Mouse (Mus musculus) hindbrain, postnatal 0 days (tissue): ENCODE data around the gene Bicc1. TPM values are rescaled to one million over a fixed set of nuclear protein-coding genes. Genes with fewer than 3 reads are reported as not detected.
"Not testable (repeated sequence)": the region's sequence is repeated elsewhere in the genome, so short reads cannot be mapped to it uniquely, and the experiment has no call there.

Experiments used
- ATAC-seq: fragments of 200-750 bp; cut with Nextera tagmentation; 2 replicates; pipeline ENCODE4 v1.8.0; 2017; ENCODE audit warnings: mild to moderate bottlenecking, moderate TSS enrichment, moderate library complexity
- DNase-seq: peaks from one replicate; pipeline ENCODE4 v3.0.0-alpha.2; 2015; ENCODE audit warnings: low spot score
- H3K27ac ChIP-seq: fragments of 300-500 bp; sonication (generic); 2 replicates; pipeline ENCODE4 v1.5.1; 2014; ENCODE audit warnings: mild to moderate bottlenecking
- H3K27me3 ChIP-seq: fragments of 300-500 bp; sonication (generic); 2 replicates; pipeline ENCODE4 v1.6.1; 2014; ENCODE audit warnings: low read length, mixed read lengths; ENCODE audit not compliant: insufficient read depth
- H3K36me3 ChIP-seq: fragments of 300-500 bp; sonication (generic); 2 replicates; pipeline ENCODE4 v1.6.1; 2014; ENCODE audit warnings: low read length, mixed read lengths; ENCODE audit not compliant: insufficient read depth
- H3K4me1 ChIP-seq: fragments of 300-500 bp; sonication (generic); 2 replicates; pipeline ENCODE4 v1.6.1; 2014; ENCODE audit warnings: antibody characterized with exemption, low read length, mixed read lengths; ENCODE audit not compliant: insufficient read depth
- H3K4me2 ChIP-seq: fragments of 300-500 bp; sonication (generic); 2 replicates; pipeline ENCODE4 v1.6.1; 2014; ENCODE audit warnings: low read depth, mild to moderate bottlenecking, low read length, moderate library complexity, mixed read lengths
- H3K4me3 ChIP-seq: fragments of 300-500 bp; sonication (generic); 2 replicates; pipeline ENCODE4 v1.5.1; 2014; ENCODE audit warnings: low read length
- H3K9ac ChIP-seq: fragments of 300-500 bp; sonication (generic); replicated peaks from 2 replicates; pipeline ENCODE4 v1.6.1; 2014; ENCODE audit warnings: mild to moderate bottlenecking, low read length, moderate library complexity, mixed read lengths
- H3K9me3 ChIP-seq: fragments of 300-500 bp; sonication (generic); 2 replicates; pipeline ENCODE4 v1.6.1; 2016; ENCODE audit warnings: low read length, mixed read lengths
- CTCF ChIP-seq: IDR thresholded peaks from 2 replicates; pipeline ENCODE4 v1.5.1; 2016; ENCODE audit warnings: antibody characterized with exemption, control low read depth, low read depth
- WGBS: fragments of 180-500 bp; shearing (Covaris S2); extraction: QIAGEN DNeasy Blood & Tissue Kit; methylation state at CpG from one replicate; pipeline ENCODE4 v1.1.7; 2014; 5-methylcytosine and 5-hydroxymethylcytosine counted together
- polyA plus RNA-seq: library from polyadenylated mRNA; unstranded; fragments of >200 nt; fragmentation: Nextera tagmentation; extraction: Ambion mirVana; gene quantifications from 2 replicates; pipeline ENCODE4 v1.2.1, GENCODE M21; 2015
- total RNA-seq: library from RNA; depleted of rRNA; stranded (reverse); fragments of >200 nt; gene quantifications from 2 replicates; pipeline ENCODE4 v1.2.3, GENCODE M21; 2014

The Bicc1 gene
- total and polyA plus RNA-seq, 2 experiments from 2014 or later = 5.1 to 6.5 TPM

DNA sequence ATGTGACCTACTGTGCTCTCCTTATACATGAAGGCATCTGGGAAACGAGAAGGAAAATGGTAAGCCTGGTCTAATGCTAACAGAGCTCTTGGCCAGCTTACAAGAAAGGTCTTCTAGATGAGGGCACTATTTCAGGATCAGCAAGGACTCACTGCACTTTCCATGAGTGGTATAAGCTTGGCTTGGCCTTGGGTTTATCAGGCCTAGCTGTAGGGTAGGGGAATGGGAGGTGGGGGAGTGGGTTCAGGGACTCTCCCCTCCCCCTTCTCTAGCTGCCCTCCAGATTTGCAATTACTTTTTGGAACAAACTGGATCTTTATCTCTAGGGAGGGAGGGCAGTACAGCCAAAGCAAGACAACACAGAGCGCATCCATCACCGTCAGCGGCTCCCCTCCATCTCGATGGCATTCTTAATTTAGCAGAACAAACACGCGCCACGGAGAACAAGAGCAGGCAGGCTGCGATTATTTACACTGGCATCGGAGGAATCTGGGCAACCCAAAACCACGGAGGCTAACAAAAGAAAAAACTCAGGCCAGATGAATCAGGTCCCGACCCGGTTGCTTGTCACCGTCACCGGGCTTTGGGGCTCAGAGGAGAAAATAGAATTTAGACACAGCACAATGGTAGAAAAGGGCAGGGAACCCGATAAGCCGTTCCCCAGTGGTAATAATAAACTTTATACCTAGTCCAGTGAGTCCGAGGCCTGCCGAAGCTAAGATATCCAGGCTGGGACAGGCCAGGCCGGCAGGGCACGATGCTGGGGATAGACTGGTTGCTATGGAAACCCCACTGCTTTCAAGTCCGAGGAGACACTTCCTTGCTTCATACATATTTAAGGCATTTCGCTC, 210.0 kb downstream of the Bicc1 start:
- Histone ChIP-seq H3K4me2 (peak overlapping the region; percentile 46), H3K4me3 (no peak overlapping the region), H3K27me3 (no peaks in the 10 kb centered on the region), H3K27ac (peak overlapping the region; percentile 69), H3K9me3 (no peaks in the 10 kb centered on the region), H3K9ac (no peak overlapping the region; the same call in 1 of the 2 replicates), H3K36me3 (no peaks in the 10 kb centered on the region), H3K4me1 (peaks cover 15% of the 10 kb centered on the region)
- TF ChIP-seq CTCF = no peak
- 9% methylated on average over 23 of the region's 23 CpGs for WGBS
- ATAC-seq (peak; percentile 53), DNase-seq (peak; percentile 77)

DNA sequence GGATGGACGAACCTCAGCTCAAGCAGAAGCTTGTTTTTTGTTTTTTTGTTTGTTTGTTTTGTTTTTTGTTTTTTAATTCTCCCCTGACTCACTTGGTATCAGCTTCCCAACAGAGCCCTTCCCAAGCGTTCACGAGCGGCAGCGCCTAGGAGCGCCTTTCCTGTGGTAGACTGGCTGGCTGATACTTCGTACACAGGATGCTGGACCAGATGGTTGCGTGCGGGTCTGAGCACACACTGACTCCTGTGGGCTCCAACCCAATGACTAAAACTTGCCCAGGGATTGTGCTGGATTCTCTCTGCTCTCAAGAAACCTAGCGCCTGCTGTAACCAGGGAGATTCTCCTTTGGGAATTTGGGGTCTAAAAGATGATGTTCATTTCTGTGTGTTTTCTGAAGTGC, 211.2 kb downstream of the Bicc1 start:
- DNase-seq = peak; percentile 28
- Histone ChIP-seq H3K9ac (no peak overlapping the region), H3K9me3 (no peaks in the 10 kb centered on the region), H3K36me3 (no peaks in the 10 kb centered on the region), H3K4me1 (peaks cover 15% of the 10 kb centered on the region), H3K27ac (no peak overlapping the region), H3K4me3 (no peak overlapping the region), H3K27me3 (no peaks in the 10 kb centered on the region), H3K4me2 (no peak overlapping the region)
- no peak for ATAC-seq
- TF ChIP-seq CTCF = no peak
- WGBS = 69% methylated on average over 10 of the region's 10 CpGs

DNA sequence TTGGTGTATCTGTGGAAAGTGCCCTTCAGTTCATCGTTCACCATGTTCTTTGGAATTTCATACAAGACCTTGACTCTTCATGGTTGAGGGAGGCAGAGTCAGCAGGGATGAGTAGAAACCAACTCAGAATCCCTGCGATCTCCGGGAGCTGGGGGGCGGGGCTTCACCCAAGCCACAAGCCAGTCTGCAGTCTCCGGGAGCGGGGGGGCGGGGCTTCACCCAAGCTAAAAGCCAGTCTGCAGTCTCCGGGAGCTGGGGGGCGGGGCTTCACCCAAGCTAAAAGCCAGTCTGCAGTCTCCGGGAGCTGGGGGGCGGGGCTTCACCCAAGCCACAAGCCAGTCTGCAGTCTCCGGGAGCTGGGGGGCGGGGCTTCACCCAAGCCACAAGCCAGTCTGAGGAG, 213.4 kb downstream of the Bicc1 start:
- not testable (repeated sequence) for H3K4me1 ChIP-seq, DNase-seq, H3K27ac ChIP-seq, H3K27me3 ChIP-seq, H3K9me3 ChIP-seq, ATAC-seq, H3K9ac ChIP-seq, H3K36me3 ChIP-seq, H3K4me2 ChIP-seq, H3K4me3 ChIP-seq
- 93% methylated on average over 13 of the region's 13 CpGs for WGBS

DNA sequence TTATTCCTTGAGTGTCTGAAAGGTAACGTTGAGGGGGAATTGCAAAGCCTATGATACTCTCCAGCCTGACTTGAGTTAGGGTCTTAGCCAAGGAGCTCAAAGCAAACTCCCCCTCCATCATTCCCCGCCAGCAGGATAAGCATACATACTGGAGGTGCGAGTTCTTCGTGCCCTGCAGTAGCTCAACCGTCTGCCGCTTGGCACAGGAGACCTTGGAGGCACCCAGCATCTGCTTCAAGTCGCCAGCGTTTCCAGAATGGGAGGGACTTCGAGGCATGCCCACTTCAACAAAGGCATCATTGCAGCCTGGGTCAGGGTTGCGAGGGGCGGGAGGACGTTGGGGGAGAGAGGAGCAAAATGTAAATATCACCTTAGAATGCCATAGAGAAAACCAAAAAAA, 214.4 kb downstream of the Bicc1 start:
- H3K4me3 ChIP-seq = no peak overlapping the region
- no peak for TF ChIP-seq CTCF
- WGBS = 67% methylated on average over 12 of the region's 12 CpGs
- peak; percentile 37 for DNase-seq
- H3K27ac ChIP-seq = no peak overlapping the region
- H3K4me1 ChIP-seq = peaks cover 10% of the 10 kb centered on the region
- no peaks in the 10 kb centered on the region for H3K9me3 ChIP-seq
- no peaks in the 10 kb centered on the region for H3K27me3 ChIP-seq
- H3K36me3 ChIP-seq = no peaks in the 10 kb centered on the region
- peak; percentile 16; the same call in 1 of the 2 replicates for ATAC-seq
- H3K4me2 ChIP-seq = no peak overlapping the region
- no peak overlapping the region for H3K9ac ChIP-seq

DNA sequence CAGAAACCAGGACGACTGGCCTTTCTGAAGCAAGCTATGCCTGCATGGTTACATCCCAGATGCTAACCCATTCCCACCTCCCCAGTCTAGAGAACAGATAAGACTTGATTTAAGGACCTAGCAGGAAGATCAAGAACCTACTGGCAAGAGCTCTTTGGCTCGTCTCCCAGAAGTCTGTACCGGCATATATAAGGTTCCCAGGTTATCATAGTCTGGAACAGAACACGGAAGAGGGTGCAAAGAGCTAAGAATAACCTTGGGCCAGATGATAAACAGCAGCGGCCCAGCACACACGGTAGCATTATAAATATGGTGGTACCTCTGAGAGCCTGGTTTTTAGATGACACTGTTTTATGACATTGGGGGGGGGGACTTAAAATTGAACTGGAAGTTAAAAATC, 217.9 kb downstream of the Bicc1 start:
- Histone ChIP-seq H3K27ac (no peak overlapping the region), H3K4me2 (no peak overlapping the region), H3K4me3 (no peak overlapping the region), H3K27me3 (no peaks in the 10 kb centered on the region), H3K9ac (no peak overlapping the region), H3K36me3 (no peaks in the 10 kb centered on the region), H3K9me3 (no peaks in the 10 kb centered on the region), H3K4me1 (no peaks in the 10 kb centered on the region)
- WGBS = 92% methylated on average over 6 of the region's 6 CpGs
- ATAC-seq (no peak), DNase-seq (no peak)
- TF ChIP-seq CTCF = no peak

- H3K27ac ChIP-seq = no peak overlapping the region
- no peak for TF ChIP-seq CTCF
- no peak overlapping the region for H3K4me2 ChIP-seq
- no peaks in the 10 kb centered on the region for H3K4me1 ChIP-seq
- DNase-seq = peak; percentile 53
- H3K36me3 ChIP-seq = no peaks in the 10 kb centered on the region
- no peaks in the 10 kb centered on the region for H3K27me3 ChIP-seq
- ATAC-seq = no peak; the same call in 1 of the 2 replicates
- WGBS = 28% methylated on average over 12 of the region's 12 CpGs
- no peak overlapping the region for H3K4me3 ChIP-seq
- H3K9ac ChIP-seq = no peak overlapping the region
- no peaks in the 10 kb centered on the region for H3K9me3 ChIP-seq
These were observed 219.7 kb downstream of the Bicc1 start for GRCm38 (mm10) chr10:70939751-70940150.

DNA sequence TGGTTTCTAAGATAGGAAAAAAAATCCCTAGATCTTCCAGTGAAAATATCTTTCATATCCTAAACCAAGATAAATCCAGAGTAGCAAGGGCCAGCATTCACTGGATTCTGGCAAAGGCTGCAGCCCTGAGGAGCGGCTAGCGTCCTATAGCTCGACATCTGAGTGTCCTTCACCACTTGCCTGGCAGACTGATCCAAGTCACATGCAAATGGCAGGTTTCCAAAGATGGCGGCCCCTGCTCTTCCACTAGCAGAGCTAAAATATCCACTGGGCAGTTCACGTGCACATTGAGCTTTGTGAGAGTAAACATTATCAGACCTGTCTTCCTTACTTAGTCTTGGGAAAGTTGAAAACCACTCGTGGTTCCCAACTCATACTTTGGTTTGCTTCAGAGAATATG, 222.1 kb downstream of the Bicc1 start:
- no peak overlapping the region for H3K4me2 ChIP-seq
- WGBS = 73% methylated on average over 6 of the region's 6 CpGs
- no peak for ATAC-seq

More for the DNA sequence above, 222.1 kb downstream of the Bicc1 start:
- H3K4me1 ChIP-seq = no peaks in the 10 kb centered on the region
- no peak for DNase-seq
- no peak overlapping the region for H3K9ac ChIP-seq
- H3K4me3 ChIP-seq = no peak overlapping the region
- no peaks in the 10 kb centered on the region for H3K36me3 ChIP-seq
- H3K27ac ChIP-seq = no peak overlapping the region
- no peak for TF ChIP-seq CTCF
- H3K27me3 ChIP-seq = no peaks in the 10 kb centered on the region
- no peaks in the 10 kb centered on the region for H3K9me3 ChIP-seq
